Mouse (Mus musculus): ENCODE results near the gene Gm28047.

Gm28047 gene

DNA sequence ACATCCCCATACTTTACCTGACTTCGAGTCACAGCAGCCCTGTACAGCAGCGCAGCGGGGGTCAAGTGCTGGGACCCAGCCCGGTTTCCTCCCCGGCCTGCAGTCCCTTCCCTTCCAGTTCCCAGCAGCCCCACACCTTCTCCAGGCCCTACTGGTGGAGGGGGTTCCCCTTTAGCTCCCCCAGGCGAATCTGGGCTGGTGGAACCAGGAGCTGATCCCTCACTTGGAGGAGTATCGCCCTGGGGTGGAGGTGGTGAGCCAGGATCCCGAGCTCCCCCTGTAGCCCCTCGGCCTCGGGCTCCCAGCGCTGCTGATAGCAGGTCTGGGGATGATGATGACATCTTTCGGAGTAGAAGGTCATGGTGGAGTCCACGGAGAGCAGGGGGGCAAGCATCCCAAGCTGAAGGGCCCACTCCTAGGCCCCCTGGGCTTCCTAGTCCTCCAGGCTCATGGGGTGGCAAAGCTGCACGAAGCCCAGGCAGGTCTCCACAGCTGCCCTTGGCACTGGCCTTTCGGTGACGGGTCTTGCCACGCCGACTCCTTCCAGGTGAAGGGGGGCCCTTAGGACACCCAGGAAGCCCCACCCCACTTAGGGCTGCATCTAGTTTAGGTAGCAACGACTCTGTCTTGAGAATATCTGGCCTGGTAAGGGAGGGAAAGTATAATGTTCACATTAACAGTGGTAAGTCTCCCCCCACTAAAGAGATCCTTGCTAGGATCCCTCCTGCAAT is 123.6 kb downstream of the Gm28047 start:
- DNase-seq (ENCODE audit: low read depth, low spot score) = no peak

DNA sequence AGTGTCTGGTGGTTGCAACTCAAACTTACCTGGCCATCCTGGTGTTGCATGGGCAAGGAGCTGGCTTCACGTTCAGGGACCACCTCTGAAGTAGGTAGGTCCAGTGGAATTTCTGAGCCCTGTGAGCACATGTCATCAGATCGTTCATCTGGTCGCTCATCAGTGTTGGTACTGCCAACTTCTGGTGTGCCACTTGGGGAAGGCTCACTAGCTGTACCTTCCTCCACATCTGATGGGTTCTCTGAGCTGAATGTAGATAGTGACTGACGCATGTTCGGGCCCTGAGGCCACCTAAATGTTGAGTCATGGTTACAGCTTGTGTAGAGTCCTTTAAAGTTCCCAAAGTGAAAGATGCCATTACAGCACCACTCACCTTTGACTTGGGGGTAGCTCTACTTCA is 124.4 kb downstream of the Gm28047 start:
- DNase-seq (ENCODE audit: low read depth, low spot score) = no peak

DNA sequence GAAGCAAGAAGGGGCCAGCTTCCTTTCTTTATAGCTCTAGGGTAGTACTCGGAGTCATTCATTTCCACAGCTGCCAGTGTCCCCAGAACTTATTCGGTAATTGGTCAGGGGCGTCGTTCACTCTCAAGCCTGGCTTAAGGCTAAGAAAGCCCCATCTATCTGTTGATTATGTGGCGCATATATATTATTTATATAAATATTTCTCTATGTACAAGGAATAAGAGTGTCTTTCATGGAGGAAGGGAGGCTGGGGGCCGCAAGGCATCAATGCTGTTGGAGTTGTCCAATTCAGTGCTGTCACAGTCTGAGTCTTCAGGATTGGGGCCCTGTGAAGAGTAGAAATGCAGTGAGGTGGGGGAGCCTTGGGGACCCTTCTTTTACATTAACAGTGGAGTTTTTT is 125.0 kb downstream of the Gm28047 start:
- no peak for DNase-seq (ENCODE audit: low read depth, low spot score)

DNA sequence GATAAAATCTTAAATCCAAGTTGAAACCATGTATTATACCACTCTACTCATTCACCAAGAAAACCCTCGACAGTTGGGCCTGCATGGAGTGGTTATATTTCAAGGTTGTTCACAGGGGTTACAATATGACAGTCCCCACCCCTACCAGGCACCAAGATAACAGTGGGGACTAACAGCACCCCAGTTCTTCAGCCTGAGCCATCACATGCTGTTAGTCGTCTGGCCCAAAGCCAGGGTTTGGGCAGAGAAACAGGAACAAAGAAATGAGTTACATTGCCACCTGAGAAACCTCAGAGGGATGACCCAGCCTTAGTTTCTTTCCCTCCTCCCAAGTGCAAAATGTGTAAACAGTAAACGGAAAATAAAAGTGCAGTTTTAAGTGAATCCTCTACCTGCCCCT is 125.5 kb downstream of the Gm28047 start:
- DNase-seq (ENCODE audit: low read depth, low spot score) = no peak

DNA sequence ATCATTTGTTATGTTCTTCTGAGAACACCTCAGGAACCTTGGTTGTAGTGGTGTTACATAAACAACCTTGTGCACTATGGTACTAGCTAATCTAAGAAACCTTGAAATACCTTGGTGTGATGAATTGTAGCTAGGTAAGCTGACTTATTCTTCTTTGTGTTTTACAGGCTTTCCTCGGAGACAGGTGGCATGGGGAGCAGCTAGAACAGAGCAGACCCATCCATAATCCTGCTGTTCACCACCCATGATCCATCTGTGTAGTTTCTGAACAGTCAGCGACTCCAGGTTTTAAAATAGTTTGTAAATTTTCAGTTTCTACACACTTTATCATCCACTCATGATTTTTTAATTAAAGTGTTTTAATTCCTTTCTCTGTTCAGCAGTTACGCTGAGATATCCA is 126.5 kb downstream of the Gm28047 start:
- DNase-seq (ENCODE audit: low read depth, low spot score) = no peak

DNA sequence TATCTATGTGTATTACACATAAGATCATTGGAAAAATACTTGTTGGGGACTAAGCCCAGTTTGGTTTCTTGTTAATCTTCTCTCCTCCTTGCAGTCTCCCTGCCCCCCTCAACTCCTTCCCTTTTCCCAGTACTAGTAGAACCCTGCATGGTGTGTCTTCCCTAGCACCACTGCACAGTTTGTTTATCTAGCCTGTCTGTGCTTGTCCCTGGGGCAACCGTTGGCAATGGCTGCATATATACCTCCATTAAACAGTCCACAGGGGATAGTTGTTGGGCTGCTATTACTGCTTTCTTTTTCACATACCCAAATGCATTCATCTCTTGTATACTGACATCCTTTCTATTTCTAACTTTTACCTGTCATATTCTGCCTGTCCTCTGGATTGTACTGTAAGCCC is 137.2 kb downstream of the Gm28047 start:
- DNase-seq (ENCODE audit: low read depth, low spot score) = no peak

DNA sequence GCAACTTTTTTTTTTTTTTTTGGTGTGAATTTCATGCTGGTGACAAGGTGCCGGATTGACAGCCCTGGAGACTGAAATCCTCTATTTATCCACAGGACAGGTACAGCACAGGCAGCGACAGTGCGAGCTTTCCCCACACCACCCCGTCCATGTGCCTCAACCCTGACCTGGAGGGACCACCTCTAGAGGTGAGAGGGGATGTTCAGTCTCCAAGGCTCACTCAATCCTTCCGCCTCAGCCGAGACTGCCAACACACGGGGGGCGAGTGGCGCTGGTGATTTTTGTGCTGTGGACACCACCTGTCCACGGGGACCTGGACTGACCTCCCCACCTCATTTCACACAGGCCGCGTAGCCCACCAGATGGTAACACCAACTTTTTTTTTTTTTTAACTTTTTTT is 139.0 kb downstream of the Gm28047 start:
- DNase-seq (ENCODE audit: low read depth, low spot score) = no peak

DNA sequence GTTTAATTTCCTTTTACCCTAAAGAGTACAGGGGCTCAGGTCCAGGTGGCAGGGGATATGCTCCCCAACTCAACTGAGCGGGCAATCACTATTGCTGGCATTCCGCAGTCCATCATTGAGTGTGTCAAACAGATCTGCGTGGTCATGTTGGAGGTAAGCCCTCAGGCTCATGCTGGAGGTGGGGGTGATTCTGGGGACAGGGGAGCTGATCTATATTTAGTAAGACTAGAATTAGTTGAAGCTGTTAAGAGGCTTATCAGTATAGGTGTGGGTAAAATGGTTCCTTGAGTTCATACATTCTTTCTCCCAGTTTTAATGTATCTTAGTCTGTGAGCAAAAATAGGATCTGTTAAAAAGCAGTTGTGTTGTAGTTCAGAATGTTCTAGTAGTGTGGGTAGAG is 141.7 kb downstream of the Gm28047 start:
- DNase-seq (ENCODE audit: low read depth, low spot score) = no peak

DNA sequence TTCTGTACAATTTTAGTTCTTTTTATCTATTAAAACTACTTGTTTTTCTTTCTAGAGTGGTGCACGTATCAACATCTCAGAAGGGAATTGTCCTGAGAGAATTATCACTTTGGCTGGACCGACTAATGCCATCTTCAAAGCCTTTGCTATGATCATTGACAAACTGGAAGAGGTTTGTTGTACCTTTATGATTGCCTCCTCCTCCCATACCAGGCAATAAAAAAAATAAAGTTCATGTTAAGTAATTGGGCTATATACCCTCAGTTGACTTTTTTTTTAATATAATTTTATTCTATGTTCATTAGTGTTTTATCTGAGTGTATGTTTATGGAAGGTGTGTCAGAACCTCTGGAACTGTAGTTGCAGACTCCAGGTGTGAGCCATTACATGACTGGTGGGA is 150.3 kb downstream of the Gm28047 start:
- DNase-seq (ENCODE audit: low read depth, low spot score) = no peak

All from ES-CJ7 (cell line).